In genomic region chr2:4300383-4300811, GRCm38 (mm10) we compare ENCODE assay signal across 8 mouse cellular contexts.
DNase-seq lines count a peak whose midpoint lies in the region; ATAC-seq and TF ChIP-seq lines count a peak whose summit lies in the region.

No protein-coding gene starts in this region.

- TF ChIP-seq POLR2A in brain, embryonic 14.5 days (IDR thresholded peaks at IDR 0.05; ENCODE audit: borderline replicate concordance, extremely low read depth, insufficient read depth, insufficient read length, poor library complexity, severe bottlenecking): no peak
- no peak for TF ChIP-seq POLR2A in heart, adult 2 months (IDR thresholded peaks at IDR 0.05; ENCODE audit: insufficient read depth, low read depth, low read length)

- H3K79me2 ChIP-seq in heart, adult 2 months (replicated peaks; ENCODE audit: control insufficient read depth, insufficient read depth, low read length): no peaks in the 10 kb centered on the region

- H3K27ac ChIP-seq in heart, adult 2 months: peak overlapping the region; percentile 36; the same call in 1 of the 2 replicates
- H3K27ac ChIP-seq in kidney, postnatal 0 days: peak overlapping the region; percentile 68
- H3K27ac ChIP-seq in midbrain, embryonic 12.5 days (replicated peaks): peak overlapping the region; percentile 71

- DNase-seq in 3134 (ENCODE audit: extremely low read depth, insufficient read length, low spot score): peak; percentile 74
- peak; percentile 42 for DNase-seq in brain, embryonic 14.5 days (ENCODE audit: low read depth)
- peak; percentile 37 to 50 for DNase-seq in heart, adult 2 months
- DNase-seq in kidney, postnatal 0 days (ENCODE audit: low spot score): peak; percentile 64
- no peak for DNase-seq in urinary bladder, adult 2 months (ENCODE audit: low spot score)
- DNase-seq in right cerebral cortex, postnatal 4 days: no peak
- no peak for DNase-seq in layer of hippocampus, postnatal 25 days (ENCODE audit: extremely low spot score in 1 of 2, low spot score in 1 of 2)

- H3K27me3 ChIP-seq in heart, adult 2 months (ENCODE audit: control insufficient read depth, insufficient read depth, low read length): no peaks in the 10 kb centered on the region
- H3K27me3 ChIP-seq in kidney, postnatal 0 days (ENCODE audit: insufficient read depth, low read length): no peaks in the 10 kb centered on the region
- no peaks in the 10 kb centered on the region for H3K27me3 ChIP-seq in midbrain, embryonic 12.5 days

- H3K4me3 ChIP-seq in heart, adult 2 months: peak overlapping the region; percentile 38; the same call in 1 of the 2 replicates
- peak overlapping the region; percentile 40 for H3K4me3 ChIP-seq in kidney, postnatal 0 days (replicated peaks; ENCODE audit: low read depth, low read length)
- peak overlapping the region; percentile 22 for H3K4me3 ChIP-seq in midbrain, embryonic 12.5 days

- intact Hi-C loops in heart, adult 2 months (cut with DNase I): no loop called here

- 0 out of 2 replicates have a peak, but pooled peaks have one; percentile 29 for ATAC-seq in kidney, postnatal 0 days (replicated peaks; ENCODE audit: low FRiP score, low read depth)
- no peak for ATAC-seq in midbrain, embryonic 12.5 days (ENCODE audit: low FRiP score, low read depth)

- no peaks in the 10 kb centered on the region; the same call in none of the 2 replicates for H3K4me1 ChIP-seq in heart, adult 2 months (ENCODE audit: control insufficient read depth, insufficient read depth, low read length)
- peaks cover 19% of the 10 kb centered on the region for H3K4me1 ChIP-seq in kidney, postnatal 0 days (replicated peaks; ENCODE audit: insufficient read depth, low read length)
- peaks cover 45% of the 10 kb centered on the region for H3K4me1 ChIP-seq in midbrain, embryonic 12.5 days

- H3K9me3 ChIP-seq in kidney, postnatal 0 days (replicated peaks; ENCODE audit: low read length): no peaks in the 10 kb centered on the region
- no peaks in the 10 kb centered on the region for H3K9me3 ChIP-seq in midbrain, embryonic 12.5 days

- H3K9ac ChIP-seq in heart, adult 2 months (ENCODE audit: low read depth, low read length): peak overlapping the region; percentile 33; the same call in 1 of the 2 replicates
- H3K9ac ChIP-seq in kidney, postnatal 0 days (ENCODE audit: low read depth, low read length): peak overlapping the region; percentile 50; the same call in 1 of the 2 replicates
- no peak overlapping the region for H3K9ac ChIP-seq in midbrain, embryonic 12.5 days (replicated peaks)

- H3K4me2 ChIP-seq in kidney, postnatal 0 days (ENCODE audit: low read length): peak overlapping the region; percentile 66
- H3K4me2 ChIP-seq in midbrain, embryonic 12.5 days (replicated peaks): peak overlapping the region; percentile 33

- TF ChIP-seq CTCF in brain, embryonic 14.5 days (IDR thresholded peaks at IDR 0.05; ENCODE audit: borderline replicate concordance, extremely low read depth, insufficient read depth, insufficient read length): no peak
- TF ChIP-seq CTCF in heart, adult 2 months (IDR thresholded peaks at IDR 0.05): no peak
- no peak for TF ChIP-seq CTCF in kidney, postnatal 0 days (IDR thresholded peaks at IDR 0.05; ENCODE audit: low read depth)

- no peak for TF ChIP-seq EP300 in heart, adult 2 months (IDR thresholded peaks at IDR 0.05; ENCODE audit: insufficient read depth, low read depth, low read length)

- 17% methylated on average over 13 of the region's 13 CpGs for WGBS in heart, adult 2 months
- 5% methylated on average over 13 of the region's 13 CpGs for WGBS in kidney, postnatal 0 days
- WGBS in midbrain, embryonic 12.5 days: 50% methylated on average over 13 of the region's 13 CpGs

- no peaks in the 10 kb centered on the region for H3K36me3 ChIP-seq in heart, adult 2 months (ENCODE audit: control insufficient read depth, insufficient read depth, low read length)
- H3K36me3 ChIP-seq in kidney, postnatal 0 days (ENCODE audit: insufficient read depth, low read length): no peaks in the 10 kb centered on the region
- H3K36me3 ChIP-seq in midbrain, embryonic 12.5 days: no peaks in the 10 kb centered on the region

Comparison
In these comparisons a context has a peak if more than half of its experiments do, and no peak if none do; other contexts are left out.
1. DNase-seq: peak in 3134 (single experiment), brain, embryonic 14.5 days (single experiment), heart, adult 2 months (2 of 2) and kidney, postnatal 0 days (single experiment); none in urinary bladder, adult 2 months (single experiment), right cerebral cortex, postnatal 4 days (single experiment) and layer of hippocampus, postnatal 25 days (0 of 2).
2. Peak in every context shown above with its lines, with median percentiles within 50 percentile points of each other: H3K27ac ChIP-seq and H3K4me3 ChIP-seq.